In the genomic region with DNA sequence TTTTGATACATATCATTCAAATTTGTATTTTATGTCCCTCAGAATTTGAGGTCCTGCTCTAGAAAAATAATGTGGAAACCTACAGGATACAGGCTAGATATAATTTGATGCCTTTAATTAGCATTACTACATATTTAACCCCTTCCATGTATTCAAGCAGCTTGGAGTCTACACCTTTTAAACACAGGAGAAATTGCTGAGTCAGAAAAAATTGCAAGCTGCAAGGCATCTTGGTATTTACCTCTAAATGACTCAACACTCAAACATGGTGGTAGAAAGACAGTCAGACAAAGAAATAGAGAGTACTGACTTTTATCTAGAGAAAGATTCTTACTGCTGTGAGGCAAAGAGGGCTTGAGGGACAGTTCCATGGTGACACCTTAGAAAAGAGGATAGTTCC, we compare ENCODE assay signal across 24 mouse cellular contexts.
"Had no signal": no experiment of that assay in that cellular context is flagged by ENCODE, and none has a peak within 500 bp of the region (broad histone marks: within the 10 kb centered on the region; RNA-seq: fewer than 3 reads in every experiment).

No protein-coding gene starts in this region.

- H3K9ac ChIP-seq: embryonic facial prominence, embryonic 12.5 days; embryonic facial prominence, embryonic 13.5 days; embryonic facial prominence, embryonic 15.5 days; forebrain, embryonic 12.5 days; forebrain, embryonic 13.5 days; forebrain, embryonic 15.5 days; forebrain, postnatal 0 days had no signal

- H3K9me3 ChIP-seq: embryonic facial prominence, embryonic 10.5 days; embryonic facial prominence, embryonic 12.5 days; embryonic facial prominence, embryonic 13.5 days; embryonic facial prominence, embryonic 15.5 days; forebrain, embryonic 10.5 days; forebrain, embryonic 12.5 days; forebrain, embryonic 13.5 days; forebrain, embryonic 15.5 days; heart, embryonic 10.5 days had no signal

- DNase-seq: cerebellum, adult 9-11 months; cerebellum, postnatal 10 days; cerebellum, postnatal 14 days; cerebellum, postnatal 25 days; cerebellum, postnatal 36 days; embryo, embryonic 11 days; forebrain, postnatal 0 days; gastrocnemius, adult 2 months; gastrocnemius, postnatal 10 days; gastrocnemius, postnatal 14 days; gastrocnemius, postnatal 25 days; gastrocnemius, postnatal 36 days; heart, adult 18-20 months; heart, adult 2 months had no signal

- H3K27me3 ChIP-seq: embryonic facial prominence, embryonic 12.5 days; embryonic facial prominence, embryonic 13.5 days; embryonic facial prominence, embryonic 15.5 days; forebrain, embryonic 12.5 days; forebrain, embryonic 13.5 days; forebrain, embryonic 15.5 days had no signal

- H3K27ac ChIP-seq: embryonic facial prominence, embryonic 10.5 days; embryonic facial prominence, embryonic 12.5 days; embryonic facial prominence, embryonic 13.5 days; embryonic facial prominence, embryonic 15.5 days; forebrain, embryonic 10.5 days; forebrain, embryonic 12.5 days; forebrain, embryonic 13.5 days; forebrain, embryonic 15.5 days; gastrocnemius, adult 2 months; heart, adult 2 months; heart, embryonic 10.5 days had no signal

- H3K4me2 ChIP-seq: embryonic facial prominence, embryonic 12.5 days; embryonic facial prominence, embryonic 13.5 days; embryonic facial prominence, embryonic 15.5 days; forebrain, embryonic 12.5 days; forebrain, embryonic 13.5 days; forebrain, embryonic 15.5 days had no signal

- H3K4me1 ChIP-seq: embryonic facial prominence, embryonic 10.5 days; embryonic facial prominence, embryonic 12.5 days; embryonic facial prominence, embryonic 13.5 days; embryonic facial prominence, embryonic 15.5 days; forebrain, embryonic 10.5 days; forebrain, embryonic 12.5 days; forebrain, embryonic 13.5 days; forebrain, embryonic 15.5 days; heart, embryonic 10.5 days had no signal

- H3K36me3 ChIP-seq: embryonic facial prominence, embryonic 10.5 days; embryonic facial prominence, embryonic 12.5 days; embryonic facial prominence, embryonic 13.5 days; embryonic facial prominence, embryonic 15.5 days; forebrain, embryonic 10.5 days; forebrain, embryonic 12.5 days; forebrain, embryonic 15.5 days; heart, embryonic 10.5 days had no signal

- H3K4me3 ChIP-seq: embryonic facial prominence, embryonic 10.5 days; embryonic facial prominence, embryonic 12.5 days; embryonic facial prominence, embryonic 13.5 days; embryonic facial prominence, embryonic 15.5 days; erythroblast, embryonic 14.5 days; forebrain, embryonic 10.5 days; forebrain, embryonic 12.5 days; forebrain, embryonic 13.5 days; forebrain, embryonic 15.5 days; gastrocnemius, adult 2 months; heart, adult 2 months; heart, embryonic 10.5 days had no signal
